Mouse (Mus musculus) activated CD4-positive, CD25-positive, alpha-beta regulatory T cell, adult 9 weeks (primary cell): ENCODE data around the gene Znhit2. TPM values are rescaled to one million over a fixed set of nuclear protein-coding genes. Genes with fewer than 3 reads are reported as not detected.

Experiments used
- polyA plus RNA-seq: library from polyadenylated mRNA; unstranded; fragments of 100-300 nt; shearing (Covaris generic); gene quantifications from one replicate; pipeline ENCODE4 v1.2.1, GENCODE M21; 2017

Gene Znhit2
- 6.5 TPM for polyA plus RNA-seq

GRCm38 (mm10) chr19:6061021-6061533 is at the start of gene Znhit2:
Znhit2 (plus strand) TSS chr19:6061192.

GRCm38 (mm10) chr19:6015511-6016315 is 45.3 kb upstream of the Znhit2 start, which contains the start of gene Capn1:
Capn1 (minus strand) TSS chr19:6015897.

GRCm38 (mm10) chr19:6046294-6047153 is 14.5 kb upstream of the Znhit2 start, which contains the start of gene Syvn1:
Syvn1 (plus strand) TSS chr19:6046576.

GRCm38 (mm10) chr19:6057313-6058096 is 3.5 kb upstream of the Znhit2 start, which contains the start of the genes Mrpl49 and Fau:
Mrpl49 (minus strand) TSS chr19:6057785.
Fau (plus strand) TSS chr19:6057844.

GRCm38 (mm10) chr19:6067724-6068415 is 6.9 kb downstream of the Znhit2 start, which contains the start of gene Tm7sf2:
Tm7sf2 (minus strand) TSS chr19:6068373.

GRCm38 (mm10) chr19:6076564-6077393 is 15.8 kb downstream of the Znhit2 start, which contains the start of gene Vps51:
Vps51 (minus strand) TSS chr19:6077231.

GRCm38 (mm10) chr19:6079983-6080480 is 19.0 kb downstream of the Znhit2 start, which contains the start of gene Tmem262:
Tmem262 (plus strand) TSS chr19:6080033.

GRCm38 (mm10) chr19:6082156-6082555 is 21.2 kb downstream of the Znhit2 start, which contains the start of gene Gm28374:
Gm28374 (minus strand) TSS chr19:6082256.

GRCm38 (mm10) chr19:6084478-6085248 is 23.7 kb downstream of the Znhit2 start, which contains the start of the genes Zfpl1 and Cdca5:
Zfpl1 (minus strand) TSS chr19:6084956.
Cdca5 (plus strand) TSS chr19:6084983.

GRCm38 (mm10) chr19:6094119-6094518 is 33.1 kb downstream of the Znhit2 start, which contains the start of gene AC131692.1:
AC131692.1 (plus strand) TSS chr19:6094419.

GRCm38 (mm10) chr19:6105586-6105985 is 44.6 kb downstream of the Znhit2 start, which contains the start of gene Naaladl1:
Naaladl1 (plus strand) TSS chr19:6105782.

Other genes with a start within 250 kb of the Znhit2 start
- 300 TPM for gene Frmd8, start 185.9 kb upstream of the Znhit2 start, polyA plus RNA-seq
- gene Slc25a45, start 183.4 kb upstream of the Znhit2 start, polyA plus RNA-seq, result 52.4 TPM
- 1.1 TPM for gene Tigd3, start 167.0 kb upstream of the Znhit2 start, polyA plus RNA-seq
- 198 TPM for gene Dpf2, start 148.2 kb upstream of the Znhit2 start, polyA plus RNA-seq
- 0.26 TPM for gene Cdc42ep2, start 136.4 kb upstream of the Znhit2 start, polyA plus RNA-seq
- 49.8 TPM for gene Pola2, start 97.0 kb upstream of the Znhit2 start, polyA plus RNA-seq
- not detected for gene Slc22a20, start 75.0 kb upstream of the Znhit2 start, polyA plus RNA-seq
- 80.8 TPM for gene Capn1, start 45.3 kb upstream of the Znhit2 start, polyA plus RNA-seq
- 60.1 TPM for gene Syvn1, start 14.6 kb upstream of the Znhit2 start, polyA plus RNA-seq
- gene Mrpl49, start 3.4 kb upstream of the Znhit2 start, polyA plus RNA-seq, result 45.4 TPM
- gene Fau, start 3.3 kb upstream of the Znhit2 start, polyA plus RNA-seq, result 1,033 TPM
- 20.0 TPM for gene Tm7sf2, start 7.2 kb downstream of the Znhit2 start, polyA plus RNA-seq
- 86.7 TPM for gene Vps51, start 16.0 kb downstream of the Znhit2 start, polyA plus RNA-seq
- gene Tmem262, start 18.8 kb downstream of the Znhit2 start, polyA plus RNA-seq, result not detected
- 0.61 TPM for gene Gm28374, start 21.1 kb downstream of the Znhit2 start, polyA plus RNA-seq
- gene Zfpl1, start 23.8 kb downstream of the Znhit2 start, polyA plus RNA-seq, result 55.0 TPM
- gene Cdca5, start 23.8 kb downstream of the Znhit2 start, polyA plus RNA-seq, result 5.0 TPM
- not detected for gene AC131692.1, start 33.2 kb downstream of the Znhit2 start, polyA plus RNA-seq
- gene Naaladl1, start 44.6 kb downstream of the Znhit2 start, polyA plus RNA-seq, result not detected
- gene Sac3d1, start 57.5 kb downstream of the Znhit2 start, polyA plus RNA-seq, result 2.3 TPM
- gene Snx15, start 67.1 kb downstream of the Znhit2 start, polyA plus RNA-seq, result 36.4 TPM
- gene Batf2, start 79.8 kb downstream of the Znhit2 start, polyA plus RNA-seq, result not detected
- gene Arl2, start 80.4 kb downstream of the Znhit2 start, polyA plus RNA-seq, result 18.3 TPM
- gene Majin, start 123.2 kb downstream of the Znhit2 start, polyA plus RNA-seq, result not detected
- gene Gpha2, start 165.2 kb downstream of the Znhit2 start, polyA plus RNA-seq, result not detected
- gene Ppp2r5b, start 174.7 kb downstream of the Znhit2 start, polyA plus RNA-seq, result 10.3 TPM
- gene Atg2a, start 180.5 kb downstream of the Znhit2 start, polyA plus RNA-seq, result 47.3 TPM
- gene Ehd1, start 215.5 kb downstream of the Znhit2 start, polyA plus RNA-seq, result 26.2 TPM
- 0.18 TPM for gene Cdc42bpg, start 245.3 kb downstream of the Znhit2 start, polyA plus RNA-seq